Mouse (Mus musculus): Measurements from ENCODE around the gene 1700123O20Rik. TPM values are rescaled to one million over a fixed set of nuclear protein-coding genes. Genes with fewer than 3 reads are reported as not detected.

Gene 1700123O20Rik
- polyA plus RNA-seq, 1 experiment from 2014 or later = 109 TPM

- peak overlapping the region; percentile 75 for H3K4me2 ChIP-seq (ENCODE audit: low read depth, low read length)
- no peaks in the 10 kb centered on the region for H3K4me1 ChIP-seq (ENCODE audit: control insufficient read depth, insufficient read depth, low read length)
- peaks cover 4% of the 10 kb centered on the region for H3K36me3 ChIP-seq (replicated peaks; ENCODE audit: control insufficient read depth, insufficient read depth, low read depth, low read length)
- H3K9ac ChIP-seq (replicated peaks; ENCODE audit: low read length) = peak overlapping the region; percentile 97
- ATAC-seq (replicated peaks; ENCODE audit: insufficient number of reproducible peaks, low FRiP score, low TSS enrichment, low read depth) = no peak; the same call in 1 of the 2 replicates
- H3K27ac ChIP-seq (replicated peaks; ENCODE audit: low read depth, low read length) = no peak overlapping the region
- no peaks in the 10 kb centered on the region for H3K9me3 ChIP-seq (replicated peaks; ENCODE audit: control insufficient read depth, low read length)
- 18% methylated on average over 8 of the region's 8 CpGs for WGBS
- peak overlapping the region; percentile 84 for H3K4me3 ChIP-seq (ENCODE audit: low read depth, low read length)
- no peaks in the 10 kb centered on the region for H3K27me3 ChIP-seq (ENCODE audit: control insufficient read depth, insufficient read depth, low read length)
- DNase-seq (ENCODE audit: low spot score) = no peak
Measured at GRCm38 (mm10) chr14:54685471-54685870, 545 bp upstream of the 1700123O20Rik start.

- no peaks in the 10 kb centered on the region for H3K4me1 ChIP-seq (ENCODE audit: control insufficient read depth, insufficient read depth, low read length)
- H3K27me3 ChIP-seq (ENCODE audit: control insufficient read depth, insufficient read depth, low read length) = no peaks in the 10 kb centered on the region
- H3K4me2 ChIP-seq (ENCODE audit: low read depth, low read length) = peak within 1 kb of the TSS; percentile 75
- H3K27ac ChIP-seq (replicated peaks; ENCODE audit: low read depth, low read length) = peak within 1 kb of the TSS; percentile 87
- H3K9me3 ChIP-seq (replicated peaks; ENCODE audit: control insufficient read depth, low read length) = no peaks in the 10 kb centered on the region
- 0% methylated on average over 44 of the region's 44 CpGs for WGBS
- peaks cover 4% of the 10 kb centered on the region for H3K36me3 ChIP-seq (replicated peaks; ENCODE audit: control insufficient read depth, insufficient read depth, low read depth, low read length)
- peak within 1 kb of the TSS; percentile 84 for H3K4me3 ChIP-seq (ENCODE audit: low read depth, low read length)
- DNase-seq (ENCODE audit: low spot score) = peak; percentile 100
- ATAC-seq (replicated peaks; ENCODE audit: insufficient number of reproducible peaks, low FRiP score, low TSS enrichment, low read depth) = peak; percentile 96
- peak within 1 kb of the TSS; percentile 97 for H3K9ac ChIP-seq (replicated peaks; ENCODE audit: low read length)
Measured at GRCm38 (mm10) chr14:54686522-54687143, 617 bp downstream of the 1700123O20Rik start, which contains the start of gene Acin1. Gene Acin1, minus strand, starts transcription at chr14:54686931.

- peak; percentile 36 for DNase-seq (ENCODE audit: low spot score)
- H3K9me3 ChIP-seq (replicated peaks; ENCODE audit: control insufficient read depth, low read length) = no peaks in the 10 kb centered on the region
- WGBS = 6% methylated on average over 8 of the region's 8 CpGs
- ATAC-seq (replicated peaks; ENCODE audit: insufficient number of reproducible peaks, low FRiP score, low TSS enrichment, low read depth) = no peak
- no peaks in the 10 kb centered on the region; the same call in 1 of the 2 replicates for H3K36me3 ChIP-seq (replicated peaks; ENCODE audit: control insufficient read depth, insufficient read depth, low read depth, low read length)
- peak overlapping the region; percentile 84 for H3K4me3 ChIP-seq (ENCODE audit: low read depth, low read length)
- H3K4me1 ChIP-seq (ENCODE audit: control insufficient read depth, insufficient read depth, low read length) = no peaks in the 10 kb centered on the region
- H3K27me3 ChIP-seq (ENCODE audit: control insufficient read depth, insufficient read depth, low read length) = no peaks in the 10 kb centered on the region
- peak overlapping the region; percentile 27 for H3K4me2 ChIP-seq (ENCODE audit: low read depth, low read length)
- H3K9ac ChIP-seq (replicated peaks; ENCODE audit: low read length) = peak overlapping the region; percentile 66
- H3K27ac ChIP-seq (replicated peaks; ENCODE audit: low read depth, low read length) = no peak overlapping the region
Measured at GRCm38 (mm10) chr14:54687251-54687650, 1.2 kb downstream of the 1700123O20Rik start.

GRCm38 (mm10) chr14:54695042-54695441, 9.0 kb downstream of the 1700123O20Rik start:
- no peaks in the 10 kb centered on the region for H3K9me3 ChIP-seq (replicated peaks; ENCODE audit: control insufficient read depth, low read length)
- H3K27ac ChIP-seq (replicated peaks; ENCODE audit: low read depth, low read length) = no peak overlapping the region
- no peaks in the 10 kb centered on the region for H3K4me1 ChIP-seq (ENCODE audit: control insufficient read depth, insufficient read depth, low read length)
- no peak overlapping the region for H3K4me2 ChIP-seq (ENCODE audit: low read depth, low read length)
- H3K4me3 ChIP-seq (ENCODE audit: low read depth, low read length) = no peak overlapping the region
- WGBS = 79% methylated on average over 6 of the region's 6 CpGs
- no peaks in the 10 kb centered on the region for H3K27me3 ChIP-seq (ENCODE audit: control insufficient read depth, insufficient read depth, low read length)
- DNase-seq (ENCODE audit: low spot score) (no peak), ATAC-seq (replicated peaks; ENCODE audit: insufficient number of reproducible peaks, low FRiP score, low TSS enrichment, low read depth) (no peak)
- no peaks in the 10 kb centered on the region; the same call in none of the 2 replicates for H3K36me3 ChIP-seq (replicated peaks; ENCODE audit: control insufficient read depth, insufficient read depth, low read depth, low read length)
- H3K9ac ChIP-seq (replicated peaks; ENCODE audit: low read length) = no peak overlapping the region

- Histone ChIP-seq H3K4me2 (ENCODE audit: low read depth, low read length) (no peak overlapping the region), H3K4me3 (ENCODE audit: low read depth, low read length) (no peak overlapping the region), H3K27me3 (ENCODE audit: control insufficient read depth, insufficient read depth, low read length) (no peaks in the 10 kb centered on the region), H3K27ac (replicated peaks; ENCODE audit: low read depth, low read length) (no peak overlapping the region), H3K4me1 (ENCODE audit: control insufficient read depth, insufficient read depth, low read length) (no peaks in the 10 kb centered on the region), H3K36me3 (replicated peaks; ENCODE audit: control insufficient read depth, insufficient read depth, low read depth, low read length) (no peaks in the 10 kb centered on the region; the same call in 1 of the 2 replicates), H3K9me3 (replicated peaks; ENCODE audit: control insufficient read depth, low read length) (no peaks in the 10 kb centered on the region), H3K9ac (replicated peaks; ENCODE audit: low read length) (no peak overlapping the region)
- WGBS = 83% methylated on average over 4 of the region's 4 CpGs
- DNase-seq (ENCODE audit: low spot score) (no peak), ATAC-seq (replicated peaks; ENCODE audit: insufficient number of reproducible peaks, low FRiP score, low TSS enrichment, low read depth) (no peak)
Measured at GRCm38 (mm10) chr14:54696752-54697151, 10.7 kb downstream of the 1700123O20Rik start.

GRCm38 (mm10) chr14:54698733-54699132, 12.7 kb downstream of the 1700123O20Rik start, which contains the start of gene Gm29776:
Gene Gm29776, minus strand, starts transcription at chr14:54698833.
- Histone ChIP-seq H3K4me3 (ENCODE audit: low read depth, low read length) (no peak within 1 kb of the TSS), H3K9ac (replicated peaks; ENCODE audit: low read length) (no peak within 1 kb of the TSS), H3K9me3 (replicated peaks; ENCODE audit: control insufficient read depth, low read length) (no peaks in the 10 kb centered on the region), H3K27me3 (ENCODE audit: control insufficient read depth, insufficient read depth, low read length) (no peaks in the 10 kb centered on the region), H3K27ac (replicated peaks; ENCODE audit: low read depth, low read length) (no peak within 1 kb of the TSS), H3K36me3 (replicated peaks; ENCODE audit: control insufficient read depth, insufficient read depth, low read depth, low read length) (no peaks in the 10 kb centered on the region; the same call in 1 of the 2 replicates), H3K4me2 (ENCODE audit: low read depth, low read length) (no peak within 1 kb of the TSS), H3K4me1 (ENCODE audit: control insufficient read depth, insufficient read depth, low read length) (no peaks in the 10 kb centered on the region)
- DNase-seq (ENCODE audit: low spot score) = no peak
- WGBS = 75% methylated on average over 4 of the region's 4 CpGs
- no peak for ATAC-seq (replicated peaks; ENCODE audit: insufficient number of reproducible peaks, low FRiP score, low TSS enrichment, low read depth)

- ATAC-seq (replicated peaks; ENCODE audit: insufficient number of reproducible peaks, low FRiP score, low TSS enrichment, low read depth) = no peak
- Histone ChIP-seq H3K36me3 (replicated peaks; ENCODE audit: control insufficient read depth, insufficient read depth, low read depth, low read length) (no peaks in the 10 kb centered on the region), H3K27me3 (ENCODE audit: control insufficient read depth, insufficient read depth, low read length) (no peaks in the 10 kb centered on the region), H3K4me2 (ENCODE audit: low read depth, low read length) (no peak overlapping the region), H3K27ac (replicated peaks; ENCODE audit: low read depth, low read length) (no peak overlapping the region), H3K4me1 (ENCODE audit: control insufficient read depth, insufficient read depth, low read length) (no peaks in the 10 kb centered on the region), H3K9me3 (replicated peaks; ENCODE audit: control insufficient read depth, low read length) (no peaks in the 10 kb centered on the region), H3K9ac (replicated peaks; ENCODE audit: low read length) (no peak overlapping the region), H3K4me3 (ENCODE audit: low read depth, low read length) (no peak overlapping the region)
- WGBS = 52% methylated on average over 3 of the region's 3 CpGs
- DNase-seq (ENCODE audit: low spot score) = no peak
Measured at GRCm38 (mm10) chr14:54699586-54699985, 13.6 kb downstream of the 1700123O20Rik start.

GRCm38 (mm10) chr14:54701298-54701697, 15.3 kb downstream of the 1700123O20Rik start:
- Histone ChIP-seq H3K27ac (replicated peaks; ENCODE audit: low read depth, low read length) (no peak overlapping the region), H3K4me2 (ENCODE audit: low read depth, low read length) (no peak overlapping the region), H3K9me3 (replicated peaks; ENCODE audit: control insufficient read depth, low read length) (no peaks in the 10 kb centered on the region), H3K36me3 (replicated peaks; ENCODE audit: control insufficient read depth, insufficient read depth, low read depth, low read length) (no peaks in the 10 kb centered on the region), H3K9ac (replicated peaks; ENCODE audit: low read length) (no peak overlapping the region), H3K4me3 (ENCODE audit: low read depth, low read length) (no peak overlapping the region), H3K4me1 (ENCODE audit: control insufficient read depth, insufficient read depth, low read length) (no peaks in the 10 kb centered on the region), H3K27me3 (ENCODE audit: control insufficient read depth, insufficient read depth, low read length) (no peaks in the 10 kb centered on the region)
- ATAC-seq (replicated peaks; ENCODE audit: insufficient number of reproducible peaks, low FRiP score, low TSS enrichment, low read depth) = 0 out of 2 replicates have a peak, but pooled peaks have one; percentile 39
- WGBS = 16% methylated on average over 6 of the region's 6 CpGs
- DNase-seq (ENCODE audit: low spot score) = peak; percentile 83

Data from embryonic facial prominence, embryonic 11.5 days (tissue).